Mouse (Mus musculus) stomach, embryonic 14.5 days (tissue): ENCODE results near the gene Churc1. TPM values are rescaled to one million over a fixed set of nuclear protein-coding genes. Genes with fewer than 3 reads are reported as not detected.

Source experiments
- ATAC-seq: fragments of 200-750 bp; cut with Nextera tagmentation; 2 replicates; pipeline ENCODE4 v1.8.0; 2017; ENCODE audit warnings: low read depth, moderate TSS enrichment; ENCODE audit not compliant: insufficient number of reproducible peaks, insufficient read depth, low FRiP score
- H3K27ac ChIP-seq: fragments of 300-500 bp; sonication (generic); 2 replicates; pipeline ENCODE4 v1.5.1; 2014; ENCODE audit warnings: mild to moderate bottlenecking, low read length, moderate library complexity, mixed read lengths
- H3K27me3 ChIP-seq: fragments of 300-500 bp; sonication (generic); 2 replicates; pipeline ENCODE4 v1.6.1; 2014; ENCODE audit warnings: low read length, control low read depth, mixed read lengths; ENCODE audit not compliant: control insufficient read depth, insufficient read depth
- H3K36me3 ChIP-seq: fragments of 300-500 bp; sonication (generic); 2 replicates; pipeline ENCODE4 v1.6.1; 2014; ENCODE audit warnings: mild to moderate bottlenecking, control low read depth, low read length, moderate library complexity, mixed read lengths; ENCODE audit not compliant: control insufficient read depth, insufficient read depth
- H3K4me1 ChIP-seq: fragments of 300-500 bp; sonication (generic); 2 replicates; pipeline ENCODE4 v1.6.1; 2014; ENCODE audit warnings: low read length, control low read depth, mixed read lengths; ENCODE audit not compliant: control insufficient read depth, insufficient read depth
- H3K4me2 ChIP-seq: fragments of 300-500 bp; sonication (generic); replicated peaks from 2 replicates; pipeline ENCODE4 v1.6.1; 2014; ENCODE audit warnings: low read depth, low read length, control low read depth
- H3K4me3 ChIP-seq: fragments of 300-500 bp; sonication (generic); 2 replicates; pipeline ENCODE4 v1.5.1; 2014; ENCODE audit warnings: low read depth, low read length, control low read depth
- H3K9ac ChIP-seq: fragments of 300-500 bp; sonication (generic); replicated peaks from 2 replicates; pipeline ENCODE4 v1.6.1; 2014; ENCODE audit warnings: low read depth, mild to moderate bottlenecking, control low read depth, low read length, moderate library complexity, mixed read lengths
- H3K9me3 ChIP-seq: fragments of 300-500 bp; sonication (generic); 2 replicates; pipeline ENCODE4 v1.6.1; 2016; ENCODE audit warnings: low read depth, low read length, control low read depth; ENCODE audit not compliant: control insufficient read depth
- WGBS: fragments of 180-500 bp; shearing (Covaris S2); extraction: QIAGEN DNeasy Blood & Tissue Kit; methylation state at CpG from one replicate; pipeline ENCODE4 v1.1.7; 2014; 5-methylcytosine and 5-hydroxymethylcytosine counted together
- polyA plus RNA-seq: library from polyadenylated mRNA; unstranded; fragments of >200 nt; fragmentation: Nextera tagmentation; extraction: Ambion mirVana; gene quantifications from 2 replicates; pipeline ENCODE4 v1.2.1, GENCODE M21; 2014

Churc1 gene
- polyA plus RNA-seq, 1 experiment from 2014 or later, result 165 TPM

DNA sequence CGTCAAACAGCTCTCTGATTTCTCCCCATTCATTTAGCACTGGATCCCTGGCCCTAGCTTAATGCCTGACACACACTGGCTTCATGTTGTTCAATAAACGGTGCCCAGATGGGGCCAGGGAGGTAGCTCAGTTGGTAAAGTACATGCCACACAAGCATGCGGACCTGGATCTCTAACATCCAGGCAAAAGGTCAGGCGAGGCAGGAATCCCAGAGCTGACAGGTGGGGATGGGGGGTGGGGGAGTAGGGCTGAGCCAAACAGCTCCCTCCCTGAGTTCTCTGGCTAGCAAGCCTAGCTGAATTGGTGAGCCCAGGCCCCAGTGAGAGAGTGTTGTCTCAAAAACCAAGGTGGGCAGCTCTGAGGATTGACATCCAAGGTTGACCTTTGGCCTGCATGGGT, 51.8 kb downstream of the Churc1 start:
- Histone ChIP-seq H3K4me1 (peaks cover 18% of the 10 kb centered on the region), H3K9ac (no peak overlapping the region), H3K4me2 (no peak overlapping the region), H3K4me3 (no peak overlapping the region), H3K27me3 (no peaks in the 10 kb centered on the region), H3K36me3 (no peaks in the 10 kb centered on the region), H3K9me3 (no peaks in the 10 kb centered on the region), H3K27ac (no peak overlapping the region)
- no peak for ATAC-seq
- 44% methylated on average over 4 of the region's 4 CpGs for WGBS

DNA sequence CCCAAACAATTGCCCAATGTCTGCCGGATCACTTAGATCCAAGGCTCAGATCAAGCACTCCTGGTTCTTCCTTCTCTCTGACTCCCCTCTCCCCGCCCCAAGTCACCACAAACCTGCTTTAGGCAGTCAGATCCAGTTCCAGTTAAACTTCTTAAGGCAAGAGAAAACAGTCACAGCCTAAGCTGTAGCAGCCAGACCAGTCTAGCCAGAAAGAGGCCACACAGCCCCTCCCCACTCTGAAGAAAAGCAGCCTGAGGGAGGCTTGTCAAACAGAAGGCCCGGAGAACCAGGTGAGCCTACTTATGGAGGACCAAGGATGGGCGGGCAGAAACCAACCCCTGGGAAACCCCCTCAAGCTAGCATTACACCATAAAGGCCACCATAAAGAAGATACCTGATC, 52.8 kb downstream of the Churc1 start:
- no peak overlapping the region for H3K4me3 ChIP-seq
- ATAC-seq, result peak; percentile 83
- peaks cover 20% of the 10 kb centered on the region for H3K4me1 ChIP-seq
- peak overlapping the region; percentile 66; the same call in 1 of the 2 replicates for H3K27ac ChIP-seq
- no peak overlapping the region for H3K9ac ChIP-seq
- no peaks in the 10 kb centered on the region for H3K36me3 ChIP-seq
- H3K9me3 ChIP-seq, result no peaks in the 10 kb centered on the region
- no peaks in the 10 kb centered on the region for H3K27me3 ChIP-seq
- no peak overlapping the region for H3K4me2 ChIP-seq
- 52% methylated on average over 4 of the region's 4 CpGs for WGBS

DNA sequence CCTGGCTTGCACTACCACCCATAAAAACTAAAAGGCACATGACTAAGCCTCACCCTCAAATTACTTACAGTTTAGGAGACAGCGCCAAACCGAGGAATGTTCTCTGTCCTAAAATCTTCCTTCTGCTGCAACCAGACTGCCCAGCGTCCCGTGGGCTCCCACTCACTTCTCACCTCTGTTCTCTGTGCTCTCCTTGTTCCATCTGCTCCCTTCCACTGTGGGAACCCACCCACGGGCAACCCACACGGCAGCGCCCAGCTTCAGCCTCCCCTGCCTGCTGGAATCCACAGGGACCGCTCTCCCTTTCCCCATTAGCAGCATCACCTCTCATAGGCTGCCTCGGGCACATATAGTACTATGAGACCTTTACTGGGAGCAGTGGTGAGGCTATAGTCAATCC, 53.6 kb downstream of the Churc1 start:
- peaks cover 20% of the 10 kb centered on the region for H3K4me1 ChIP-seq
- no peak overlapping the region for H3K4me2 ChIP-seq
- H3K4me3 ChIP-seq, result no peak overlapping the region
- H3K36me3 ChIP-seq, result no peaks in the 10 kb centered on the region
- H3K9ac ChIP-seq, result no peak overlapping the region
- no peak for ATAC-seq
- H3K27me3 ChIP-seq, result no peaks in the 10 kb centered on the region
- no peaks in the 10 kb centered on the region for H3K9me3 ChIP-seq
- peak overlapping the region; percentile 66; the same call in 1 of the 2 replicates for H3K27ac ChIP-seq
- 86% methylated on average over 9 of the region's 9 CpGs for WGBS

DNA sequence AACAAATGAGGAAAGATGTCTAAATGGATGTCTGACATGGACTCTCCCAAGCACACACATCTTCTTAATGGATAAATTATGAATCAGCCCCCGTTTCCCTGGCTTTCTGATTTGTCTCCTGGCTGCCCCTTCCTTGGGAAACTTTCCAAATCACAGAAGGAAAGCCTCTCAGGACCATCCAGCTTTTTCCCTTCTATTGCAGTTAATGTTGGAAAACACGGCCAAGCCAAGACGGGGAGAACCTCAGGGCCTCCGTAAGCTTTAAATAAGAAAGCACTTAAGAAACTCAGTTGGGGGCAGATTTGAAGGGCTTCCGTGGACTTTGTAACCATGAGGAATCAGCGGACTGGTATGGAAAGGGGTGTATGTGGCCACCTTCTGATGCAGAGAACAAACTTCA, 54.5 kb downstream of the Churc1 start:
- H3K9ac ChIP-seq, result no peak overlapping the region
- H3K27ac ChIP-seq, result no peak overlapping the region
- H3K4me2 ChIP-seq, result no peak overlapping the region
- 57% methylated on average over 6 of the region's 6 CpGs for WGBS
- no peaks in the 10 kb centered on the region for H3K9me3 ChIP-seq
- peaks cover 20% of the 10 kb centered on the region for H3K4me1 ChIP-seq
- no peaks in the 10 kb centered on the region for H3K27me3 ChIP-seq
- no peak for ATAC-seq
- no peaks in the 10 kb centered on the region for H3K36me3 ChIP-seq
- H3K4me3 ChIP-seq, result no peak overlapping the region

DNA sequence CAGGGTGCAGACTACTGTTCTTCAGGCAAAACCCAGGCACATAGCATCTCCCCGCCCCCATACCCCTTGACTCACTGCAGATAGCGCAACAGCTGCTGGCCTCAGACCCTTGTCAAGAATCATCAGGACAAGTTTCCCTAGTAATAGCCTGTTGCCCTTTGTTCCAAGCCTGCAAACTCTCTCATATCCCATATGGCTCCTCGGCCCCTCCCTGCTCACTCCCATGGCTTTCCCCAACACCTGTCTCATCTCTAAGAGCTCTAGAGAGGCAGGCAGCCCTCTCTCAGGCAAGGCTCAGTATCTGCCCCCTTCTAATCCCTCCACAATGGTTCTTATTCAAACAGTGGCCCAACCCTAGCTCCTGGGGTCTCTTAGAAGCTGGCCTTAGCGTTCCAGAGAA, 55.3 kb downstream of the Churc1 start:
- ATAC-seq, result 0 out of 2 replicates have a peak, but pooled peaks have one; percentile 10
- H3K4me2 ChIP-seq, result peak overlapping the region; percentile 84
- peak overlapping the region; percentile 66 for H3K27ac ChIP-seq
- peaks cover 20% of the 10 kb centered on the region for H3K4me1 ChIP-seq
- 35% methylated on average over 4 of the region's 4 CpGs for WGBS
- H3K9ac ChIP-seq, result no peak overlapping the region
- peak overlapping the region; percentile 66; the same call in 1 of the 2 replicates for H3K4me3 ChIP-seq
- H3K36me3 ChIP-seq, result no peaks in the 10 kb centered on the region
- no peaks in the 10 kb centered on the region for H3K27me3 ChIP-seq
- H3K9me3 ChIP-seq, result no peaks in the 10 kb centered on the region

DNA sequence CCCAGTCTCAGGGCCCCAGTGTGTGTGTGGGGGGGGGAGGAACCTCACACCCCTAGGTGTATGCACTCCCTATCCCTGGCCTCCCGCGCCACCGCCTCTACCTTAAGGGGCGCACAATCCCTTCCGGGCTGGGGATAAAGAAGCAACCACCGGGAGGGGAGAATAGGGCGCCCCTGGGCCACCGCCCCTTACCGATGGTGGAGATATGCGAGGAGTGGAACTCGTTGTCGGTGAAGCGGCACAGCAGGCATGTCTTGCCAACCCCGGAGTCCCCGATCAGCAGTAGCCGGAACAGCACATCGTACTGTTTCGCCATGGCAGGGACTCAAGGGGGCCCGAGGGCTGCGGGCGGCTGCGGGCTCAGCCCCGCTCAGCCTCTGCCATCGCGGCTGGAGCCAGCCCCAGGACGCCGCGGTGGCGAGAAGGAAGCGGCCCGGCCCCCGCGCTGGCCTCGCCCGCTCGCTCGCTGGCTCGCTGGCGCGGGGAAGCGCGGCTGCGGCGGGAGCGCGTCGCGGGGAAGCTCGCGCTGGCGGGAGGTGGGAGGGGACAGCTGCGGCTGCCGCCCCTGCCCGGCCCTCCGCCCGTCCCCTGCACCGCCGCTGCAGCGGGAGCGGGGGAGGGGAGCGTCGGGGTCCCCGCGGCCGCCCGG, 56.8 kb downstream of the Churc1 start:
- H3K4me3 ChIP-seq, result peak overlapping the region; percentile 66
- H3K27me3 ChIP-seq, result no peaks in the 10 kb centered on the region
- H3K27ac ChIP-seq, result peak overlapping the region; percentile 33; the same call in 1 of the 2 replicates
- H3K36me3 ChIP-seq, result no peaks in the 10 kb centered on the region
- H3K4me2 ChIP-seq, result peak overlapping the region; percentile 84
- H3K4me1 ChIP-seq, result peaks cover 20% of the 10 kb centered on the region
- peak; percentile 26; the same call in 1 of the 2 replicates for ATAC-seq
- under 1% methylated on average over 57 of the region's 66 CpGs for WGBS
- H3K9me3 ChIP-seq, result no peaks in the 10 kb centered on the region
- H3K9ac ChIP-seq, result peak overlapping the region; percentile 67

DNA sequence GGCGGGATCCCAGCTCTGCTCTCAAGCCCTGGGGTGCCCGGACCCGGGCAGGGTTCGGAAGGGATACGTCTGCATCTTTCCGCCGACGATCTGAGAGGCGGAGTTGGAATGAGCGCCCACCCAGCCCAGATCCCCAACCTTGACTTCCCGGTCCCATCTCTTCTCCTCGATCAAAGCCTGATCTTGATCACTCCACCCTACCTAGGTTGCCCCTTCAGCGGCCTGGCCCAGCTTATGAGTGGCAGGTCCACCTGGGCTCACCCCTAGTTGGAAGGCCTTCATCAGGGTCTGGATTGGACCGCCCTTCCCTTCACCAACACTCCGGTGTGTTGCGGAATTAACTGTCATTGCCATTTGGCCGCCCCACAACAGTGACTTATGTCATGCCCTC, 57.3 kb downstream of the Churc1 start, which contains the start of gene Rab15:
Gene Rab15 (minus strand): TSS at position 258 of the 391 bp plus-strand sequence.
- Histone ChIP-seq H3K4me2 (peak within 1 kb of the TSS; percentile 84), H3K4me3 (peak within 1 kb of the TSS; percentile 66), H3K4me1 (peaks cover 20% of the 10 kb centered on the region), H3K9me3 (no peaks in the 10 kb centered on the region), H3K9ac (peak within 1 kb of the TSS; percentile 67), H3K27ac (peak within 1 kb of the TSS; percentile 33; the same call in 1 of the 2 replicates), H3K27me3 (no peaks in the 10 kb centered on the region), H3K36me3 (no peaks in the 10 kb centered on the region)
- 3% methylated on average over 16 of the region's 17 CpGs for WGBS
- ATAC-seq, result no peak

DNA sequence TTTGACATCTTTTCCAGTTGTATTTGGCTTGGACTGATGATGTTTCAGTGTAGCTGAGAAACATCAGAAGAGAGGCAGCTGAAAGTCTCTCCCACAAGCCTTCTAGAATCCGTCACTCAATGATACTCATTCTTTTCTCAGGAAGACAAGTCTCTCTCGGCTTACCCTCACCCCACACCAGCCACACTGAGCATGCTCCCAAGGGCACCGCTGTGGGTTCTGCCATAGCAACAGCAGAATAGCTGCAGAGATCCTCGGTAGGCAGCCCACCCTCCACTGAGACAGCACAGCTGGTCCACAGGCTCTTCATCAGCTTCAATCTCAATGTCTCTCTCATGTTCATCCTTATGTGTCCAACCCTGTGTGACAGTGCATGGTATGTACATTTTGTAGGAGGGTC, 59.9 kb downstream of the Churc1 start:
- WGBS, result 84% methylated on average over 4 of the region's 4 CpGs
- no peak for ATAC-seq
- no peaks in the 10 kb centered on the region for H3K9me3 ChIP-seq

DNA sequence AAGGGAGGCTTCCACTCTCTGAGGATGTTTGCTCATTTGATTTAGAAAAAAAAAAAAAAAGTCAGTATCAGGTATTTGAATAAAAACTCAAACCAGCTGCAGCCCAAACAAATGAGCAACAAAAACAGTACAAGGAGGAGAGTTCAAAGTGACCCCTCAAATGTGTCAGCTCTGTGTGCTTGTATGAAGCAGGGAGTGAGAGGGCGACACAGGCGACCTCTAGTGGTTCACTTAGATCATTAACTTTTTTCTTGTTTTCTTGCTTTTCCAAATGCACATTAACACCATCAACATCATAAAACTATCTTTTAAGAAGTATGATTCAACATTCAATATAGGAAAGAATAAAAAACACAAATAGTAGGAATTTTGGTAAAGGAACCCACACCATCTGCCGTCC, 67.4 kb downstream of the Churc1 start:
- WGBS, result 5% methylated on average over 3 of the region's 3 CpGs
- no peak overlapping the region for H3K4me2 ChIP-seq
- H3K4me1 ChIP-seq, result no peaks in the 10 kb centered on the region
- H3K9ac ChIP-seq, result no peak overlapping the region
- no peaks in the 10 kb centered on the region for H3K27me3 ChIP-seq
- no peaks in the 10 kb centered on the region for H3K9me3 ChIP-seq
- H3K4me3 ChIP-seq, result no peak overlapping the region
- H3K36me3 ChIP-seq, result no peaks in the 10 kb centered on the region
- no peak for ATAC-seq
- H3K27ac ChIP-seq, result no peak overlapping the region

More for the DNA sequence above, 59.9 kb downstream of the Churc1 start:
- Histone ChIP-seq H3K4me1 (peaks cover 14% of the 10 kb centered on the region), H3K4me3 (no peak overlapping the region), H3K4me2 (no peak overlapping the region), H3K27ac (no peak overlapping the region), H3K27me3 (no peaks in the 10 kb centered on the region), H3K9ac (no peak overlapping the region), H3K36me3 (no peaks in the 10 kb centered on the region)
